Mouse (Mus musculus) limb, embryonic 12.5 days (tissue): ENCODE measurements at regions not wholly inside any gene's neighbourhood (a gene's known extent, or its start where the extent isn't known, plus 50 kb on each side); places are given as distances from the start of the nearest gene placed in this dataset.

Experiments used
- ATAC-seq: fragments of 200-750 bp; cut with Nextera tagmentation; 2 replicates; pipeline ENCODE4 v1.8.0; 2017; ENCODE audit warnings: low read depth, moderate TSS enrichment; ENCODE audit not compliant: insufficient number of reproducible peaks, insufficient read depth, low FRiP score, low TSS enrichment
- H3K27ac ChIP-seq: fragments of 300-500 bp; sonication (generic); 2 replicates; pipeline ENCODE4 v1.5.1; 2016; ENCODE audit warnings: mild to moderate bottlenecking, moderate library complexity
- H3K27me3 ChIP-seq: fragments of 300-500 bp; sonication (generic); 2 replicates; pipeline ENCODE4 v1.6.1; 2016; ENCODE audit warnings: mild to moderate bottlenecking, moderate library complexity
- H3K36me3 ChIP-seq: fragments of 300-500 bp; sonication (generic); 2 replicates; pipeline ENCODE4 v1.6.1; 2016; ENCODE audit warnings: mild to moderate bottlenecking, moderate library complexity
- H3K4me1 ChIP-seq: fragments of 300-500 bp; sonication (generic); replicated peaks from 2 replicates; pipeline ENCODE4 v1.6.1; 2016
- H3K4me2 ChIP-seq: fragments of 300-500 bp; sonication (generic); 2 replicates; pipeline ENCODE4 v1.6.1; 2016; ENCODE audit warnings: mild to moderate bottlenecking, moderate library complexity
- H3K4me3 ChIP-seq: fragments of 300-500 bp; sonication (generic); replicated peaks from 2 replicates; pipeline ENCODE4 v1.5.1; 2016; ENCODE audit warnings: mild to moderate bottlenecking
- H3K9ac ChIP-seq: fragments of 300-500 bp; sonication (generic); replicated peaks from 2 replicates; pipeline ENCODE4 v1.6.1; 2016; ENCODE audit warnings: mild to moderate bottlenecking, moderate library complexity
- H3K9me3 ChIP-seq: fragments of 300-500 bp; sonication (generic); 2 replicates; pipeline ENCODE4 v1.6.1; 2016; ENCODE audit warnings: mild to moderate bottlenecking, moderate library complexity
- WGBS: fragments of 180-500 bp; shearing (Covaris S2); methylation state at CpG from one replicate; pipeline ENCODE4 v1.1.7; 2016; 5-methylcytosine and 5-hydroxymethylcytosine counted together

DNA sequence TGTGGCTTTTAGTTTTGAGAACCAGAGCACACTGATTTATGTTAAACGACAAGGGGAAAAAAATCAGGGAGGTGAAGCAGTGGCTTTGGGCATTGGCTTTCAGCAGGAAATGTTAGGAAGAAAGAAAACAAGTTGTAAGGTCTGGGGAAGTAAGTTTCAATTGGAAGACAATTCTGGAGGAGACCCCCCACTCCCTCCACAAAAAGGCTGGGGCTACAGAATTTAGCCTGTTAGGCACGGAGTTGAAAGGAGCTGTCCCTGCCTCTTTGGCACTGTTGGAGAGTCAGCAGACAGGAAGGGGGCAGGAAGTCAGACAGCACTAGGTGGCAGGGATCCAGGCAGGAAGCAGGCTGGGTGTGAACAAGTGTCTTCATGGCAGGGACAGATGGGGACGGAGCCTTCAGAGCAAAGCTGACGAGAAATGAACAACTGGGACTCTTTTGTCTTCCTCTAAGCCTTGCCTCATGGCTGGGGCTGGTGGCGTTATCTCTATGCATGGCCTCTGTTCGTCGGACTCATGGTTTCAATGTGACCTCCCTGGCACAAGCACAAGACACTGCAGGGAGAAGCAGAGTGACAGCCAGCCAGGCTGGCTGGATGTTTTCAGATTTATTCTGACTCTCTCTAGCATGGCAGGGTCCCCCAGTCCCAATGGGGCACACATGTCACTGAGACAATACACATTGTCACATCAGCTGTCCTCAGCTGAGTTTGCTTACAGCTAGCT is 338.0 kb downstream of the 1500009L16Rik start:
- Histone ChIP-seq H3K27me3 (no peaks in the 10 kb centered on the region), H3K9ac (no peak overlapping the region), H3K4me3 (no peak overlapping the region), H3K9me3 (no peaks in the 10 kb centered on the region), H3K36me3 (no peaks in the 10 kb centered on the region), H3K4me1 (peaks cover 24% of the 10 kb centered on the region), H3K4me2 (no peak overlapping the region), H3K27ac (peak overlapping the region; percentile 41; the same call in 1 of the 2 replicates)
- WGBS: 33% methylated on average over 7 of the region's 7 CpGs
- ATAC-seq: no peak

GRCm38 (mm10) chr10:84067052-84067650 is 344.5 kb downstream of the 1500009L16Rik start:
- no peak for ATAC-seq
- no peaks in the 10 kb centered on the region for H3K36me3 ChIP-seq
- no peak overlapping the region for H3K4me2 ChIP-seq
- no peak overlapping the region for H3K9ac ChIP-seq
- no peaks in the 10 kb centered on the region for H3K9me3 ChIP-seq
- H3K27me3 ChIP-seq: no peaks in the 10 kb centered on the region
- WGBS: 86% methylated on average over 4 of the region's 4 CpGs
- H3K4me3 ChIP-seq: no peak overlapping the region
- no peak overlapping the region for H3K27ac ChIP-seq
- H3K4me1 ChIP-seq: 0 out of 2 replicates have a peak, but pooled peaks cover 3% of the 10 kb centered on the region

DNA sequence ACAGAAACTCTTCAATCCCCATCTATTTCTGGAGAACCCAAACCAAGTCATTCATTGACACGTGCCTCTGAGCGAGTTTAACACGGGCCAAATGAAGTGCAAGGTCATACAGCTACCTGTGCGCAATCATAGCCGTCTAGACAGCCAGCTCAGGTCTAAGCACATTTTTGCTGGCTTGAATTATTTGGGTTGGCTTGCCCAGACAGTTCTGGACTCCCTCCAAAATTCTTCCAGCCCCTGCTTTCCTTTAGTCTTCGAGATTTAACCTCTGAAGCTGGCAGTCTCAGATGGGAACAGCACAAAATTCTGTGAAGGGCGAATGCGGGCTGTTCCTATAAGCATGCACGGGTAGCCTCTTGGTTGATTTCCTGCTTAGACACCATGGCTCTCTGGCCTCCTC is 347.1 kb downstream of the 1500009L16Rik start:
- Histone ChIP-seq H3K36me3 (no peaks in the 10 kb centered on the region), H3K27me3 (no peaks in the 10 kb centered on the region), H3K27ac (no peak overlapping the region), H3K4me2 (no peak overlapping the region), H3K4me1 (0 out of 2 replicates have a peak, but pooled peaks cover 6% of the 10 kb centered on the region), H3K9me3 (no peaks in the 10 kb centered on the region), H3K4me3 (no peak overlapping the region), H3K9ac (no peak overlapping the region)
- WGBS: 77% methylated on average over 9 of the region's 9 CpGs
- no peak for ATAC-seq

DNA sequence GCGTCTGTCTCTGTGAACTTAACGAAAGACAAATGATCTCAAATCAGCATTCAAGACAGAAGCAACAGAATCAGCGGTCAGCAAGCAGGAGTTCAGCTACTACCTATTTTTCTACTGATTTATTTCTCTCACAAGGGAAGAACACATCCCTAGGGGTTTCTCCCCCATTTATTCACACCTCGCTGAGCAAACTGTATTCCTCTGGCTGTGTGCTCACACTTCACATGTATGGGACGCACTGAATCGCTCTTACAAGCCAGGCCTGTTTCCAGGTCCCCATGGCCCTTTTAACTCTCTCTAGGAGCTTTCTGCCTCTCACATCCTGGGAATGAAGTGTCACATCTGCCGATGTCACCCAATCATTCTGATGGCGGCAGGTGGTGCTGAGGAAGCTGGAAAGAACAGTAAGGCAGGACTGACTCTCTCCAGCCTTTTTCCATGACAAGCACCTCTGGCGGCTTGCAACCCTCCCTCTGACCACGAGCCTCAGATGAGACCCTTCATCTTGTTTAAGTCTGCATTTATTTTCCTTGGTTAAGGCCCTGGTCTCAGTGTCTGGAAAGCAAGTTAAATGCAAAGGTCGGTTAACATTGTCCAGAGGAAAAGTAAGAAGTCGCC is 350.3 kb downstream of the 1500009L16Rik start:
- H3K27me3 ChIP-seq: no peaks in the 10 kb centered on the region
- WGBS: 64% methylated on average over 12 of the region's 12 CpGs
- H3K4me3 ChIP-seq: no peak overlapping the region
- H3K9me3 ChIP-seq: peaks cover 6% of the 10 kb centered on the region; the same call in 1 of the 2 replicates
- H3K4me1 ChIP-seq: 0 out of 2 replicates have a peak, but pooled peaks cover 6% of the 10 kb centered on the region
- no peaks in the 10 kb centered on the region for H3K36me3 ChIP-seq
- no peak overlapping the region for H3K27ac ChIP-seq
- H3K4me2 ChIP-seq: no peak overlapping the region
- no peak for ATAC-seq
- no peak overlapping the region for H3K9ac ChIP-seq

DNA sequence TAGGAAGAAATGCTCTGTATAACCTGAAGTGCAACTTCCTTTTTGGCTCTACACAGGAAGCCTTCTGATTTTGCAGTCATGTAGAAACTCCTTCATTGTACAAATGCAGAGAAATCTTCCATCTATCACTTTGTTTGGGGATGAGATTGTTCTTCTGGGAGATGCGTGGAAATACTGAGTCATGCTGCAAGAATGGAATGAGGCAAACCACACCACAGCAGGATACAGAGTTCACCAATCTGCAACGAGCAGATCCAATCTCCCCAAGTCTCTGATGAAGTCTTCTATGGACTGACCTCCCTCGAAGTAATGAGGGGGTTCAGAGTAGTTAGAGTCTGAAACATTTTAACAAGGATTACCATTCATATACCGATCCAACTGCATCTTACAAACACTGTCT is 352.9 kb downstream of the 1500009L16Rik start:
- WGBS: 77% methylated on average over 4 of the region's 4 CpGs
- no peak overlapping the region for H3K27ac ChIP-seq
- no peaks in the 10 kb centered on the region for H3K27me3 ChIP-seq
- no peak for ATAC-seq
- H3K36me3 ChIP-seq: no peaks in the 10 kb centered on the region
- no peak overlapping the region for H3K4me2 ChIP-seq
- H3K9ac ChIP-seq: no peak overlapping the region
- H3K4me1 ChIP-seq: peaks cover 4% of the 10 kb centered on the region
- peaks cover 6% of the 10 kb centered on the region; the same call in 1 of the 2 replicates for H3K9me3 ChIP-seq
- H3K4me3 ChIP-seq: no peak overlapping the region

GRCm38 (mm10) chr10:84080236-84080635 is 357.6 kb downstream of the 1500009L16Rik start:
- no peak overlapping the region for H3K9ac ChIP-seq
- H3K36me3 ChIP-seq: no peaks in the 10 kb centered on the region
- H3K27ac ChIP-seq: no peak overlapping the region
- H3K4me1 ChIP-seq: peaks cover 31% of the 10 kb centered on the region
- ATAC-seq: no peak
- peaks cover 6% of the 10 kb centered on the region; the same call in 1 of the 2 replicates for H3K9me3 ChIP-seq
- H3K4me2 ChIP-seq: no peak overlapping the region
- WGBS: 78% methylated on average over 6 of the region's 6 CpGs
- no peaks in the 10 kb centered on the region; the same call in 1 of the 2 replicates for H3K27me3 ChIP-seq
- H3K4me3 ChIP-seq: no peak overlapping the region

DNA sequence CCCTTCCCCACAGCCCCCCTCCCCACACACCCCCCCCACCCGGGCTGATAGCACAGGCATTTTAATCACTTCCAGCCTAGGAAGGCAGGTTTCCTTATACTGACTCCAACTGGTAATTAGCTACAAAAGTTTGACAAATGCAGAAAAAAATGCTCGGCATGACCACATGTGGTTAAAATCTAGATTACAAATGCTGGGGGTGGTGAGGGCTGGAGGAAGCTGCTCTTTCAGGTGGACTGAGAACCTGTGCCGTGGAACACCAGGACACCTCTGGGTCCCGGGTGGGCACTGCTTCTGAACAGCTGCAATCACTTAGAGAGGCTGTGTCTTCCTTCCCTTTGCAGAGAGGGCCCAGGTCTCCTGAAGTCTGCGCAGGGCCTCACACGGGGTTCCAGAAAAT is 358.7 kb downstream of the Nuak1 start:
- WGBS: 3% methylated on average over 6 of the region's 6 CpGs
- H3K27ac ChIP-seq: peak overlapping the region; percentile 62
- H3K4me3 ChIP-seq: no peak overlapping the region
- H3K36me3 ChIP-seq: no peaks in the 10 kb centered on the region
- H3K9ac ChIP-seq: no peak overlapping the region
- H3K9me3 ChIP-seq: peaks cover 6% of the 10 kb centered on the region; the same call in 1 of the 2 replicates
- peaks cover 32% of the 10 kb centered on the region for H3K4me1 ChIP-seq
- H3K4me2 ChIP-seq: peak overlapping the region; percentile 26
- H3K27me3 ChIP-seq: no peaks in the 10 kb centered on the region; the same call in 1 of the 2 replicates
- peak; percentile 54; the same call in 1 of the 2 replicates for ATAC-seq

GRCm38 (mm10) chr10:84087528-84087927 is 352.9 kb downstream of the Nuak1 start:
- Histone ChIP-seq H3K27me3 (no peaks in the 10 kb centered on the region; the same call in 1 of the 2 replicates), H3K4me1 (peaks cover 34% of the 10 kb centered on the region), H3K9me3 (no peaks in the 10 kb centered on the region), H3K36me3 (no peaks in the 10 kb centered on the region), H3K27ac (no peak overlapping the region), H3K9ac (no peak overlapping the region), H3K4me2 (no peak overlapping the region), H3K4me3 (no peak overlapping the region)
- 85% methylated on average over 5 of the region's 5 CpGs for WGBS
- ATAC-seq: no peak

DNA sequence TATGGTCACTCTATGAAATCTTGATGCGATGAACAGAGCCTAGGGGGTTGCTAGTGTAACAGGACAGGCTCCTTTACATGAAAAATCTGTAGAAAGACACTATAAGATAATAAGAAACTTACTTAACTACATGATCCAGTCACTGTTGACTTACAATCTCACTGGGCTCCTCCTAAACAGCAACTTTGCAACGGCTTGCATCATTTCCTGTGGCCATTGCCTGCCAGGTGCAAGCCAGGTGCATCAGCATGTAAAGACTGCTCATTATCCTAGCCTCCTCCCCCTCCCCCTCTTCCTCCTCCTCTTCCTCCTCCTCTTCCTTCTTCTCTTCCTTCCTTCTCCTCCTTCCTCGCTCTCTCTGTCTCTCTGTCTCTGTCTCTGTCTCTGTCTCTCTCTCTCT is 352.5 kb downstream of the Nuak1 start:
- ATAC-seq: no peak
- no peaks in the 10 kb centered on the region for H3K36me3 ChIP-seq
- 81% methylated on average over 3 of the region's 3 CpGs for WGBS
- H3K4me3 ChIP-seq: no peak overlapping the region
- no peak overlapping the region for H3K4me2 ChIP-seq
- no peaks in the 10 kb centered on the region; the same call in 1 of the 2 replicates for H3K27me3 ChIP-seq
- H3K4me1 ChIP-seq: peaks cover 31% of the 10 kb centered on the region
- H3K9me3 ChIP-seq: no peaks in the 10 kb centered on the region
- H3K9ac ChIP-seq: no peak overlapping the region
- no peak overlapping the region for H3K27ac ChIP-seq

DNA sequence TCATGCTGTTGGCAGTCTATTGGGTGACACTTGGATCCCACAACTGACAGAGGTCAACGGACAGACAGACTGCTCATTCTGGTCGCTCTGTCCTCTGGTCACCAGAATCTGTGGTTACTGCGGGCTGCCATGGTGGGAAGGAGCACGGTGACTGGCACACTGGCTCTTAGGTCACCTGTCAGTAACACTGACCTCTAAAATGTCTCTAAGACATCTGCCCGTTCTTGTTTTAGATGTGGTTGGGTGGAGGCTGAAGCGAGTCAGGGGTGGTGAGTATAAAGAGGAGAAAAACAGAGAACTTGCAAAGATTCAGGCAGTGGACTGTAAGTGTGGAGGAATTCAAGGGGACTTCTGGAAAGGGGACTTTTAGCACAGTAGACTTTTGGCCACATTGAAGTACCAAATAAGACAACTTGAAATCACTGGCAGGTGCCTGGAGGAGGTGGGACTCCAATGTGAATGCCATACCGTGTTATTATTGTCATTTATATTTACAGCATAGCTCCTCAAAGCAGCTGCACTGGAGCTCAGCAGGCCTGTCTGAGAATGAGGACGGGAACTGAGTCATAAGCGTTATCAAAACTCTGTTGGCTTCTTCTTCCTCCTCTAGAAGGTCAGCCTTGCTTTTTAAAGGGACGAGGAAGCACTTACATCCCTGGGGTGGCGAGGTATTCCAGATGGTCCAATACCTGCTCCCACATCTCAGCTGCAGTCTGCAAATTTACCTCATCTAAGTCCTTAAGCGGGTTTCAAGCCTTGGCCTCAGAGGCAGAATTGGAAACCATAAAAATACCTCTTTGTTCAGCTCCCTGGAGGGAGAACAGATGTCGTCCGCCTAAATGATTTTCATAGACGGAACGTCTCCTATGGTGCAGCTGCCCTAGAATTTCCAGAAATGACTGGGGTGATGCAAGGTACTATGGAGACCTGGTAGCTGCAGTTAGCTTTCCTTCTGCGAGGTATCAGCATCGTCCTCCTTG is 351.3 kb downstream of the Nuak1 start:
- Histone ChIP-seq H3K4me2 (no peak overlapping the region), H3K27me3 (no peaks in the 10 kb centered on the region; the same call in 1 of the 2 replicates), H3K4me3 (no peak overlapping the region), H3K27ac (peak overlapping the region; percentile 47; the same call in 1 of the 2 replicates), H3K36me3 (no peaks in the 10 kb centered on the region), H3K4me1 (peaks cover 23% of the 10 kb centered on the region), H3K9ac (no peak overlapping the region), H3K9me3 (no peaks in the 10 kb centered on the region)
- 52% methylated on average over 18 of the region's 18 CpGs for WGBS
- no peak for ATAC-seq
